Mouse (Mus musculus) c-Kit-positive CD71-negative TER-119-negative erythroid progenitor cells, embryonic 14.5 days (primary cell): ENCODE data around the gene Kalrn.

ENCODE experiments used
- DNase-seq: peaks from one replicate; pipeline ENCODE4 v3.0.0-alpha.2; 2013; ENCODE audit warnings: low read depth

Gene Kalrn

GRCm38 (mm10) chr16:34183186-34183585 lies 390.1 kb downstream of the Kalrn start:
- no peak for DNase-seq

GRCm38 (mm10) chr16:34175625-34176024 lies 397.7 kb downstream of the Kalrn start:
- DNase-seq = no peak

- DNase-seq = no peak
Measured at GRCm38 (mm10) chr16:34172572-34173181, 400.7 kb downstream of the Kalrn start.

GRCm38 (mm10) chr16:34167042-34167441 lies 406.3 kb downstream of the Kalrn start:
- no peak for DNase-seq

GRCm38 (mm10) chr16:34163086-34163485 lies 410.2 kb downstream of the Kalrn start:
- no peak for DNase-seq

- DNase-seq = no peak
Measured at GRCm38 (mm10) chr16:34159576-34159975, 413.8 kb downstream of the Kalrn start.

GRCm38 (mm10) chr16:34157386-34158135 lies 415.8 kb downstream of the Kalrn start:
- no peak for DNase-seq

GRCm38 (mm10) chr16:34155696-34156095 lies 417.6 kb downstream of the Kalrn start:
- DNase-seq = no peak

GRCm38 (mm10) chr16:34154903-34155302 lies 418.4 kb downstream of the Kalrn start:
- no peak for DNase-seq

GRCm38 (mm10) chr16:34151528-34152071 lies 421.7 kb downstream of the Kalrn start:
- DNase-seq = no peak

- no peak for DNase-seq
Measured at GRCm38 (mm10) chr16:34141670-34142069, 431.7 kb downstream of the Kalrn start.

- no peak for DNase-seq
Measured at GRCm38 (mm10) chr16:34135074-34135473, 438.3 kb downstream of the Kalrn start.

GRCm38 (mm10) chr16:34134628-34135027 lies 438.7 kb downstream of the Kalrn start:
- no peak for DNase-seq

- peak; percentile 39 for DNase-seq
Measured at GRCm38 (mm10) chr16:34125595-34125994, 447.7 kb downstream of the Kalrn start.

- no peak for DNase-seq
Measured at GRCm38 (mm10) chr16:34122486-34122885, 450.8 kb downstream of the Kalrn start.

GRCm38 (mm10) chr16:34121288-34121687 lies 452.0 kb downstream of the Kalrn start:
- no peak for DNase-seq

- peak; percentile 46 for DNase-seq
Measured at GRCm38 (mm10) chr16:34120801-34121201, 452.5 kb downstream of the Kalrn start.

- DNase-seq = no peak
Measured at GRCm38 (mm10) chr16:34119844-34120243, 453.5 kb downstream of the Kalrn start.

GRCm38 (mm10) chr16:34119370-34119769 lies 454.0 kb downstream of the Kalrn start:
- DNase-seq = peak; percentile 25

GRCm38 (mm10) chr16:34114665-34115064 lies 458.7 kb downstream of the Kalrn start:
- no peak for DNase-seq

GRCm38 (mm10) chr16:34113150-34113549 lies 460.2 kb downstream of the Kalrn start:
- DNase-seq = no peak

- no peak for DNase-seq
Measured at GRCm38 (mm10) chr16:34112490-34112889, 460.8 kb downstream of the Kalrn start.
